Mouse (Mus musculus): ENCODE data around the gene Cldn14. TPM values are rescaled to one million over a fixed set of nuclear protein-coding genes. Genes with fewer than 3 reads are reported as not detected.

Cldn14 gene
- polyA plus RNA-seq, 1 experiment from 2014 or later, result not detected

GRCm38 (mm10) chr16:93877612-93878380, 130.8 kb downstream of the Cldn14 start:
- H3K27ac ChIP-seq, result no peak overlapping the region
- H3K9ac ChIP-seq, result no peak overlapping the region
- no peaks in the 10 kb centered on the region for H3K9me3 ChIP-seq
- no peak overlapping the region for H3K4me2 ChIP-seq
- H3K4me1 ChIP-seq, result no peaks in the 10 kb centered on the region
- ATAC-seq (ENCODE audit: borderline replicate concordance, extremely low read depth, low FRiP score, low TSS enrichment), result no peak
- H3K4me3 ChIP-seq, result no peak overlapping the region
- no peaks in the 10 kb centered on the region for H3K27me3 ChIP-seq
- H3K36me3 ChIP-seq, result peaks cover 43% of the 10 kb centered on the region
- 70% methylated on average over 6 of the region's 6 CpGs for whole genome bisulfite sequencing

GRCm38 (mm10) chr16:93874841-93875240, 133.8 kb downstream of the Cldn14 start:
- no peaks in the 10 kb centered on the region for H3K9me3 ChIP-seq
- H3K4me1 ChIP-seq, result no peaks in the 10 kb centered on the region
- 82% methylated on average over 13 of the region's 13 CpGs for WGBS
- H3K9ac ChIP-seq, result no peak overlapping the region
- H3K36me3 ChIP-seq, result peaks cover 70% of the 10 kb centered on the region
- no peak overlapping the region for H3K4me2 ChIP-seq
- H3K4me3 ChIP-seq, result no peak overlapping the region
- H3K27me3 ChIP-seq, result no peaks in the 10 kb centered on the region
- no peak overlapping the region for H3K27ac ChIP-seq
- no peak for ATAC-seq (ENCODE audit: borderline replicate concordance, extremely low read depth, low FRiP score, low TSS enrichment)

Other genes starting within 250 kb of the Cldn14 start
- 31.8 and 33.1 TPM in 2 replicates for gene Morc3, start 176.7 kb downstream of the Cldn14 start, polyA plus RNA-seq (2015; fragmentation: Nextera tagmentation; extraction: Ambion mirVana)
- 80.1 and 81.8 TPM in 2 replicates for gene Chaf1b, start 124.9 kb downstream of the Cldn14 start, polyA plus RNA-seq (2015; fragmentation: Nextera tagmentation; extraction: Ambion mirVana)
- gene Sim2, start 76.1 kb upstream of the Cldn14 start, polyA plus RNA-seq (2015; fragmentation: Nextera tagmentation; extraction: Ambion mirVana), result 0.12 and 0.15 TPM in 2 replicates

Measured in lung, embryonic 15.5 days (tissue).